Mouse (Mus musculus) MEL (cell line): ENCODE data around the gene Gm10037.

Experiments
- GATA1 ChIP-seq: IDR thresholded peaks from 2 replicates; pipeline ENCODE4 v1.6.1; 2011; ENCODE audit warnings: low read depth, low read length, improper control_type of control experiment
- HCFC1 ChIP-seq: IDR thresholded peaks from 2 replicates; pipeline ENCODE4 v1.6.1; 2012; ENCODE audit warnings: low read depth, mild to moderate bottlenecking, inconsistent platforms, low read length, improper control_type of control experiment, moderate library complexity
- ZC3H11A ChIP-seq: IDR thresholded peaks from 2 replicates; pipeline ENCODE4 v1.6.1; 2012; ENCODE audit warnings: low read depth, mild to moderate bottlenecking, inconsistent platforms, low read length, improper control_type of control experiment

- TF ChIP-seq GATA1 (no peak), HCFC1 (no peak), ZC3H11A (no peak)
Measured at GRCm38 (mm10) chr13:67844853-67845194, 13.9 kb downstream of the Gm10037 start.
